In the genomic region with DNA sequence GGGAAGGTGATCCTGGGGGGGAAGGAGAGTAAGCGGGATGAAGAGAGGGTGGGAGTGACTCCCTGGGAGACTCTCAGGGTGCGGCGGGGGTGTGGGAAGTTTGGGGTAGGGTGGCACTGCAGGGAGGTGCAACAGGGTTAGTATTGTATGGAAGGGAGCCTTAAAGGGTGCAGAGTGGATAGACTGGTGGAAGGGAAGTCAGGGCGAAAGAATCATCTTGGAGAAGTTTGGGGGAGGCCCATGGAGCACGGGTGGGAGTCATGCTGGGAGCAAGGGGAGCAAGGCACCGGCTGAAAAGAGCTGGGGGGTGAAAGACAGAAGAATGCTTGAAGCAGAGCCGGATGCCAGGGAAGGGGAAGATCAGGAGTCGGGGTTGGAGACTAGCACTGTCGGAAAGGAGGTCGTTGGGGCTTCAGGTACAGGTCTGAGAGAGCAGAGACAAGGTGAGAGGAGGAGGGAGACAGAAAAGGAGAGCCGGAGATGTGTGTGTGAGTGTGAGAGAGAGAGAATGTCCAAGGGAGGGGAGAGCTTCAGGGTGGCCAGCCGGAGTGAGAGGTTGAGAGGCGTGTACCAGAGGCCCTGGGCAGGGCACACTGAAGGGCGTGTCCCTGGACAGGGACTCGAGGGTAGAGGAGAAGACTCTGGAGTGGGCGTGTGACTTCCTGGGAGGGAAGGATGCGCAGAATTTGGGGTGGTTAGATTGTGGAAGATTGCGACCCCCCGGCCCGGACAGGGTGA, we compare ENCODE assay signal across 8 mouse cellular contexts. TPM values are rescaled to one million over a fixed set of nuclear protein-coding genes. Genes with fewer than 3 reads are reported as not detected.
A peak's percentile ranks its signal among the peaks of the same experiment; 100 is the strongest.
DNase-seq lines count a peak whose midpoint lies in the region; ATAC-seq lines count a peak whose summit lies in the region.

A gene (minus strand): TSS at position 528 of the 738 bp plus-strand sequence.

- no peaks in the 10 kb centered on the region for H3K9me3 ChIP-seq in embryonic facial prominence, embryonic 13.5 days
- no peaks in the 10 kb centered on the region for H3K9me3 ChIP-seq in heart, embryonic 15.5 days (replicated peaks)
- no peaks in the 10 kb centered on the region for H3K9me3 ChIP-seq in stomach, embryonic 15.5 days

- peak; percentile 26 for DNase-seq in adrenal gland, postnatal 25 days
- DNase-seq in kidney, postnatal 10 days, result peak; percentile 75
- peak; percentile 23 for DNase-seq in lung, postnatal 14 days
- no peak for DNase-seq in spleen, adult 12 weeks (ENCODE audit: low spot score)
- DNase-seq in ovary, postnatal 36 days (ENCODE audit: low spot score), result no peak

- H3K27ac ChIP-seq in embryonic facial prominence, embryonic 13.5 days, result peak within 1 kb of the TSS; percentile 71
- H3K27ac ChIP-seq in heart, embryonic 15.5 days, result peak within 1 kb of the TSS; percentile 60
- peak within 1 kb of the TSS; percentile 44 for H3K27ac ChIP-seq in stomach, embryonic 15.5 days

- no peak for ATAC-seq in embryonic facial prominence, embryonic 13.5 days (ENCODE audit: insufficient number of reproducible peaks, insufficient read depth, low FRiP score, low TSS enrichment, low read depth)
- ATAC-seq in heart, embryonic 15.5 days (replicated peaks; ENCODE audit: insufficient number of reproducible peaks, insufficient read depth, low FRiP score, low read depth), result no peak; the same call in 1 of the 2 replicates
- peak; percentile 55 for ATAC-seq in stomach, embryonic 15.5 days (ENCODE audit: insufficient read depth, low FRiP score, low read depth)

- peaks cover 48% of the 10 kb centered on the region for H3K27me3 ChIP-seq in embryonic facial prominence, embryonic 13.5 days
- peaks cover 29% of the 10 kb centered on the region for H3K27me3 ChIP-seq in heart, embryonic 15.5 days
- H3K27me3 ChIP-seq in stomach, embryonic 15.5 days (replicated peaks), result 0 out of 2 replicates have a peak, but pooled peaks cover 11% of the 10 kb centered on the region

- WGBS in embryonic facial prominence, embryonic 13.5 days, result 4% methylated on average over 20 of the region's 20 CpGs
- 3% methylated on average over 20 of the region's 20 CpGs for WGBS in heart, embryonic 15.5 days
- WGBS in stomach, embryonic 15.5 days, result 5% methylated on average over 20 of the region's 20 CpGs

- H3K9ac ChIP-seq in embryonic facial prominence, embryonic 13.5 days, result peak within 1 kb of the TSS; percentile 80
- peak within 1 kb of the TSS; percentile 73 for H3K9ac ChIP-seq in heart, embryonic 15.5 days
- H3K9ac ChIP-seq in stomach, embryonic 15.5 days, result peak within 1 kb of the TSS; percentile 51; the same call in 1 of the 2 replicates

- no peaks in the 10 kb centered on the region for H3K36me3 ChIP-seq in embryonic facial prominence, embryonic 13.5 days
- H3K36me3 ChIP-seq in heart, embryonic 15.5 days, result no peaks in the 10 kb centered on the region
- no peaks in the 10 kb centered on the region for H3K36me3 ChIP-seq in stomach, embryonic 15.5 days

- H3K4me3 ChIP-seq in embryonic facial prominence, embryonic 13.5 days, result peak within 1 kb of the TSS; percentile 70
- peak within 1 kb of the TSS; percentile 61 for H3K4me3 ChIP-seq in heart, embryonic 15.5 days
- peak within 1 kb of the TSS; percentile 62 for H3K4me3 ChIP-seq in stomach, embryonic 15.5 days (replicated peaks)

- H3K4me2 ChIP-seq in embryonic facial prominence, embryonic 13.5 days, result peak within 1 kb of the TSS; percentile 95
- H3K4me2 ChIP-seq in heart, embryonic 15.5 days, result peak within 1 kb of the TSS; percentile 97
- H3K4me2 ChIP-seq in stomach, embryonic 15.5 days, result peak within 1 kb of the TSS; percentile 97

- H3K4me1 ChIP-seq in embryonic facial prominence, embryonic 13.5 days, result peaks cover 34% of the 10 kb centered on the region
- peaks cover 33% of the 10 kb centered on the region for H3K4me1 ChIP-seq in heart, embryonic 15.5 days (replicated peaks)
- H3K4me1 ChIP-seq in stomach, embryonic 15.5 days, result peaks cover 31% of the 10 kb centered on the region

RNA-seq across cellular contexts. Expression of the gene that starts here (rescaled TPM):
- total RNA-seq in adrenal gland, postnatal 25 days (2021), result 2.5 and 5.0 TPM in 2 replicates
- 3.8 and 4.0 TPM in 2 replicates for polyA plus RNA-seq in embryonic facial prominence, embryonic 13.5 days (2015; fragmentation: Nextera tagmentation; extraction: Ambion mirVana)
- 1.4 TPM in 2 replicates for polyA plus RNA-seq in heart, embryonic 15.5 days (2015; fragmentation: Nextera tagmentation; extraction: Ambion mirVana)
- polyA plus RNA-seq in stomach, embryonic 15.5 days (2015; fragmentation: Nextera tagmentation; extraction: Ambion mirVana), result 2.4 and 3.0 TPM in 2 replicates

Comparison
In these comparisons a context has a peak if more than half of its experiments do, and no peak if none do; other contexts are left out.
1. DNase-seq: peak in adrenal gland, postnatal 25 days (single experiment), kidney, postnatal 10 days (single experiment) and lung, postnatal 14 days (single experiment); none in spleen, adult 12 weeks (single experiment) and ovary, postnatal 36 days (single experiment).
2. Peak in every context shown above with its lines, with median percentiles within 50 percentile points of each other: H3K27ac ChIP-seq, H3K4me2 ChIP-seq, H3K4me3 ChIP-seq and H3K9ac ChIP-seq.